Mouse (Mus musculus) forebrain, embryonic 13.5 days (tissue): ENCODE measurements around the gene Mpl. TPM values are rescaled to one million over a fixed set of nuclear protein-coding genes. Genes with fewer than 3 reads are reported as not detected.

ENCODE experiments used
- ATAC-seq: fragments of 200-750 bp; cut with Nextera tagmentation; 2 replicates; pipeline ENCODE4 v1.8.0; 2017
- H3K27ac ChIP-seq: fragments of 300-500 bp; sonication (generic); 2 replicates; pipeline ENCODE4 v1.5.1; 2015; ENCODE audit warnings: inconsistent platforms, mild to moderate bottlenecking, moderate library complexity
- H3K27me3 ChIP-seq: fragments of 300-500 bp; sonication (generic); 2 replicates; pipeline ENCODE4 v1.6.1; 2015; ENCODE audit warnings: mild to moderate bottlenecking, inconsistent platforms
- H3K36me3 ChIP-seq: fragments of 300-500 bp; sonication (generic); 2 replicates; pipeline ENCODE4 v1.6.1; 2015; ENCODE audit warnings: mild to moderate bottlenecking, inconsistent platforms; ENCODE audit not compliant: poor library complexity, severe bottlenecking
- H3K4me1 ChIP-seq: fragments of 300-500 bp; sonication (generic); 2 replicates; pipeline ENCODE4 v1.6.1; 2015; ENCODE audit warnings: inconsistent platforms
- H3K4me2 ChIP-seq: fragments of 300-500 bp; sonication (generic); 2 replicates; pipeline ENCODE4 v1.6.1; 2015; ENCODE audit warnings: inconsistent platforms, mild to moderate bottlenecking, moderate library complexity
- H3K4me3 ChIP-seq: fragments of 300-500 bp; sonication (generic); 2 replicates; pipeline ENCODE4 v1.5.1; 2015; ENCODE audit warnings: mild to moderate bottlenecking, inconsistent platforms
- H3K9ac ChIP-seq: fragments of 300-500 bp; sonication (generic); 2 replicates; pipeline ENCODE4 v1.6.1; 2015; ENCODE audit warnings: mild to moderate bottlenecking, inconsistent platforms
- H3K9me3 ChIP-seq: fragments of 300-500 bp; sonication (generic); replicated peaks from 2 replicates; pipeline ENCODE4 v1.6.1; 2016; ENCODE audit warnings: inconsistent platforms
- WGBS: fragments of 180-500 bp; shearing (Covaris S2); methylation state at CpG from one replicate; pipeline ENCODE4 v1.1.7; 2015; 5-methylcytosine and 5-hydroxymethylcytosine counted together
- polyA plus RNA-seq: library from polyadenylated mRNA; unstranded; fragments of >200 nt; fragmentation: Nextera tagmentation; extraction: Ambion mirVana; gene quantifications from 2 replicates; pipeline ENCODE4 v1.2.1, GENCODE M21; 2015

The Mpl gene
- 0.08 and 0.37 TPM in 2 replicates for polyA plus RNA-seq

- H3K4me1 ChIP-seq, result no peaks in the 10 kb centered on the region
- no peaks in the 10 kb centered on the region for H3K36me3 ChIP-seq
- no peaks in the 10 kb centered on the region for H3K9me3 ChIP-seq
- H3K4me2 ChIP-seq, result no peak within 1 kb of the TSS
- H3K27me3 ChIP-seq, result no peaks in the 10 kb centered on the region
- no peak within 1 kb of the TSS for H3K27ac ChIP-seq
- 74% methylated on average over 9 of the region's 9 CpGs for WGBS
- no peak within 1 kb of the TSS for H3K9ac ChIP-seq
- H3K4me3 ChIP-seq, result no peak within 1 kb of the TSS
- no peak for ATAC-seq
Observed at GRCm38 (mm10) chr4:118457345-118457975, at the start of gene Mpl. Gene Mpl (minus strand): TSS chr4:118457513.

- Histone ChIP-seq H3K4me3 (no peak overlapping the region), H3K27ac (no peak overlapping the region), H3K4me1 (no peaks in the 10 kb centered on the region), H3K4me2 (no peak overlapping the region), H3K9ac (no peak overlapping the region), H3K9me3 (no peaks in the 10 kb centered on the region), H3K27me3 (no peaks in the 10 kb centered on the region), H3K36me3 (no peaks in the 10 kb centered on the region)
- 82% methylated on average over 3 of the region's 3 CpGs for WGBS
- ATAC-seq, result no peak
Observed at GRCm38 (mm10) chr4:118505551-118505950, 48.2 kb upstream of the Mpl start.

GRCm38 (mm10) chr4:118500792-118501191, 43.5 kb upstream of the Mpl start:
- WGBS, result 72% methylated on average over 9 of the region's 9 CpGs
- Histone ChIP-seq H3K9me3 (no peaks in the 10 kb centered on the region), H3K4me1 (no peaks in the 10 kb centered on the region), H3K9ac (no peak overlapping the region), H3K27me3 (no peaks in the 10 kb centered on the region), H3K4me3 (no peak overlapping the region), H3K4me2 (no peak overlapping the region), H3K27ac (no peak overlapping the region), H3K36me3 (no peaks in the 10 kb centered on the region)
- no peak for ATAC-seq

- WGBS, result 55% methylated on average over 6 of the region's 6 CpGs
- Histone ChIP-seq H3K4me1 (no peaks in the 10 kb centered on the region), H3K27me3 (no peaks in the 10 kb centered on the region), H3K4me3 (no peak overlapping the region), H3K9me3 (no peaks in the 10 kb centered on the region), H3K36me3 (no peaks in the 10 kb centered on the region), H3K27ac (no peak overlapping the region), H3K9ac (no peak overlapping the region), H3K4me2 (no peak overlapping the region)
- no peak for ATAC-seq
Observed at GRCm38 (mm10) chr4:118500171-118500724, 42.9 kb upstream of the Mpl start.

- no peak for ATAC-seq
- no peaks in the 10 kb centered on the region for H3K27me3 ChIP-seq
- 93% methylated on average over 10 of the region's 10 CpGs for whole genome bisulfite sequencing
- H3K36me3 ChIP-seq, result no peaks in the 10 kb centered on the region
- no peak overlapping the region for H3K4me3 ChIP-seq
- H3K9ac ChIP-seq, result no peak overlapping the region
- H3K9me3 ChIP-seq, result no peaks in the 10 kb centered on the region
- no peaks in the 10 kb centered on the region for H3K4me1 ChIP-seq
- H3K27ac ChIP-seq, result no peak overlapping the region
- no peak overlapping the region for H3K4me2 ChIP-seq
Observed at GRCm38 (mm10) chr4:118490461-118490860, 33.1 kb upstream of the Mpl start.

- H3K4me3 ChIP-seq, result no peak within 1 kb of the TSS
- H3K27me3 ChIP-seq, result no peaks in the 10 kb centered on the region
- H3K9ac ChIP-seq, result no peak within 1 kb of the TSS
- H3K36me3 ChIP-seq, result no peaks in the 10 kb centered on the region
- H3K4me2 ChIP-seq, result no peak within 1 kb of the TSS
- WGBS, result 88% methylated on average over 8 of the region's 8 CpGs
- no peak within 1 kb of the TSS for H3K27ac ChIP-seq
- ATAC-seq, result no peak
- H3K9me3 ChIP-seq, result no peaks in the 10 kb centered on the region
- no peaks in the 10 kb centered on the region for H3K4me1 ChIP-seq
Observed at GRCm38 (mm10) chr4:118489717-118490132, 32.4 kb upstream of the Mpl start, which contains the start of gene Tie1. Gene Tie1 (minus strand): TSS chr4:118490061.

- Histone ChIP-seq H3K4me1 (no peaks in the 10 kb centered on the region), H3K27ac (no peak overlapping the region), H3K27me3 (no peaks in the 10 kb centered on the region), H3K4me3 (no peak overlapping the region), H3K36me3 (no peaks in the 10 kb centered on the region), H3K4me2 (no peak overlapping the region), H3K9ac (no peak overlapping the region), H3K9me3 (no peaks in the 10 kb centered on the region)
- ATAC-seq, result no peak
- 43% methylated on average over 15 of the region's 15 CpGs for WGBS
Observed at GRCm38 (mm10) chr4:118476773-118477530, 19.6 kb upstream of the Mpl start.

GRCm38 (mm10) chr4:118472687-118473086, 15.4 kb upstream of the Mpl start:
- no peaks in the 10 kb centered on the region for H3K36me3 ChIP-seq
- WGBS, result 93% methylated on average over 11 of the region's 11 CpGs
- no peak overlapping the region for H3K4me2 ChIP-seq
- ATAC-seq, result no peak
- H3K27me3 ChIP-seq, result no peaks in the 10 kb centered on the region
- no peak overlapping the region for H3K9ac ChIP-seq
- no peak overlapping the region for H3K27ac ChIP-seq
- H3K9me3 ChIP-seq, result no peaks in the 10 kb centered on the region
- no peak overlapping the region for H3K4me3 ChIP-seq
- H3K4me1 ChIP-seq, result no peaks in the 10 kb centered on the region

- no peak overlapping the region for H3K4me3 ChIP-seq
- H3K9ac ChIP-seq, result no peak overlapping the region
- H3K36me3 ChIP-seq, result no peaks in the 10 kb centered on the region
- H3K4me2 ChIP-seq, result no peak overlapping the region
- 85% methylated on average over 6 of the region's 6 CpGs for WGBS
- H3K27me3 ChIP-seq, result no peaks in the 10 kb centered on the region
- no peak for ATAC-seq
- H3K27ac ChIP-seq, result no peak overlapping the region
- no peaks in the 10 kb centered on the region for H3K9me3 ChIP-seq
- no peaks in the 10 kb centered on the region for H3K4me1 ChIP-seq
Observed at GRCm38 (mm10) chr4:118471281-118471680, 14.0 kb upstream of the Mpl start.

GRCm38 (mm10) chr4:118465697-118466163, 8.4 kb upstream of the Mpl start:
- Histone ChIP-seq H3K4me1 (no peaks in the 10 kb centered on the region), H3K4me3 (no peak overlapping the region), H3K27me3 (no peaks in the 10 kb centered on the region), H3K9ac (no peak overlapping the region), H3K9me3 (no peaks in the 10 kb centered on the region), H3K36me3 (no peaks in the 10 kb centered on the region), H3K4me2 (no peak overlapping the region), H3K27ac (no peak overlapping the region)
- no peak for ATAC-seq
- WGBS, result 68% methylated on average over 11 of the region's 11 CpGs

- no peak overlapping the region for H3K9ac ChIP-seq
- H3K36me3 ChIP-seq, result no peaks in the 10 kb centered on the region
- no peak overlapping the region for H3K4me3 ChIP-seq
- 86% methylated on average over 3 of the region's 3 CpGs for WGBS
- ATAC-seq, result no peak
- no peak overlapping the region for H3K27ac ChIP-seq
- H3K4me1 ChIP-seq, result no peaks in the 10 kb centered on the region
- no peaks in the 10 kb centered on the region for H3K27me3 ChIP-seq
- H3K9me3 ChIP-seq, result no peaks in the 10 kb centered on the region
- no peak overlapping the region for H3K4me2 ChIP-seq
Observed at GRCm38 (mm10) chr4:118464956-118465355, 7.6 kb upstream of the Mpl start.

- Histone ChIP-seq H3K9me3 (no peaks in the 10 kb centered on the region), H3K27me3 (0 out of 2 replicates have a peak, but pooled peaks cover 2% of the 10 kb centered on the region), H3K4me2 (peak overlapping the region; percentile 66), H3K27ac (no peak overlapping the region), H3K4me3 (peak overlapping the region; percentile 37), H3K36me3 (no peaks in the 10 kb centered on the region), H3K9ac (peak overlapping the region; percentile 58), H3K4me1 (peaks cover 10% of the 10 kb centered on the region)
- no peak for ATAC-seq
- 24% methylated on average over 24 of the region's 24 CpGs for WGBS
Observed at GRCm38 (mm10) chr4:118446415-118447153, 10.7 kb downstream of the Mpl start.
